Mouse (Mus musculus): Measurements from ENCODE around the gene Dppa2.
"Not testable (repeated sequence)": the region's sequence is repeated elsewhere in the genome, so short reads cannot be mapped to it uniquely, and the experiment has no call there.

Dppa2 gene

DNA sequence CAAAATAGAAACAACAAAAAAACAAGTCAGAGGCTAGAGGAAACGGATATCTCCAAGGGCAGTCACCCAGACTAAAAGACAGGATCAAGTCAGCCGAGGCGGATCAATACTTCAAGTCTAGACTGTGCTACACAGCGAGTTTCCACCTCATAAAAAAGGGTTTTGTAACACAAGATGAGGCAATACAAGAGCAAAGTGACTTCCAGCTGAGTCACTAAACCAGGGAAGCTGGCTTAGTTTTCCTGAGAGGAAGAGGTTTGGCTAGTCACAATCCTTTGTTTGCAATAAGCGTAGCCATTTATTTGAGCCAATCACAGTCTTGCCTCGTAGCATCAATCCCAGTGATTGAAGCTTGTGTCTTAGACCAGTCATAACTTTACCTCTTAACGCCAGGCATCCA is at the start of gene Dppa2:
Gene Dppa2, plus strand, starts transcription at position 400 of the 400 bp plus-strand sequence.
- DNase-seq (ENCODE audit: low read depth, low spot score): no peak

- no peak for DNase-seq (ENCODE audit: low read depth, low spot score)
These were observed 49.1 kb upstream of the Dppa2 start for GRCm38 (mm10) chr16:48254584-48254983.

- DNase-seq (ENCODE audit: low read depth, low spot score): no peak
These were observed 44.2 kb upstream of the Dppa2 start for GRCm38 (mm10) chr16:48259519-48259918.

DNA sequence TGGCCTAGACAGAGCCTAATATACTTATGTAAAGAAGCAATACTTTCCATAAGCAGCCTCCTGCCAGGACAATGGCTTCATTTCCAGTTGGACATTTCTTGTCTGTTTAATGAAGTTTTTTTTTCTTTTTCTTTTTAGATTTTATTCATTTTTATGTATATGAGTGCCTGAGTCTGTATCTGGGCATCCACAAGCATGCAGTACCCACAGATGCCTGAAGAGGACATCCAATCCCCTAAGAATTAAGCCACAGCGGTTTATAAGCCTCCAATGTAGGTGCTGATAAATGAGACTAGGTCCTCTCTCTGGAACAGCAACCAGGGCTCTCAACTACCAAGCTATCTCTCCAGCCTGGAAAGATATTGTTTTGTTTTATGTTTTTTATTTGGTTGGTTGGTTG is 40.8 kb upstream of the Dppa2 start:
- DNase-seq (ENCODE audit: low read depth, low spot score): no peak

DNA sequence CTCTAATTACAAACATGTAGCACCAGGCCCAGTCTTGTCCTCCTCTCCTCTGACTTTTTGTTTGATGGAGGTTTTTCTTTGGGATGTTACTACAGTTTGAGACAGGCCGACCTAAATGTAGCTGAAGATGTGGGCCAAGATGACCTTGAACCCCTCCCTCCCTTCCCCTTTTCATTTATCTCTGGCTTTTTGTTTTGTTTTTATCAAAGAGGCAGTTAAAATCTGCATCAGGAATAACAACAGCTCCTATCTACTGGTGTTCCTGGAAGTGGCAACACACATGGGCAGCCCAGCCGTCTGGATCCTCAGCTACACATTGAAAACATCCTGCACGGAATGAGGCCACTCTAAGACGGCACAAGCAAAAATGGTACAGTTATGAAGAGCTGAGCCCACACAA is 37.9 kb upstream of the Dppa2 start:
- DNase-seq (ENCODE audit: low read depth, low spot score): no peak

DNA sequence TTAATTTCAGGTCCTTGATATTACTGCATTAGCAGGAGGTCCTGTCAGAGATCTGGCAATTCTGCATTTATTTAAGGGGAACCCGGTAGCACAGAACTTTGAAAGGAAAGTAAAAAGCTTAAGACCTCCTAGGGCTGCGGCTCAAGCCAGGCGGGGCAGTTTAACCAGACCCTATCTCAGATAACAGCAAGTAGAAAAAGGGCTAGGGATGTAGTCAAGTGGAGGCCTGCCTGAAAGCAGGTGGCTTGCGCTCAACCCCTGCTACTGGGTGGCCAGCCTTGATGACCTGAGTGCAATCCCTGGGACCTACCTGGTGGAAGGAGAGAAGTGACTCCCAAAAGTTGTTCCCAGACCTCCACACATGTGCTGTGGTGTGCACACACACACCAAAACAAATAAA is 26.8 kb upstream of the Dppa2 start:
- DNase-seq (ENCODE audit: low read depth, low spot score): no peak

DNA sequence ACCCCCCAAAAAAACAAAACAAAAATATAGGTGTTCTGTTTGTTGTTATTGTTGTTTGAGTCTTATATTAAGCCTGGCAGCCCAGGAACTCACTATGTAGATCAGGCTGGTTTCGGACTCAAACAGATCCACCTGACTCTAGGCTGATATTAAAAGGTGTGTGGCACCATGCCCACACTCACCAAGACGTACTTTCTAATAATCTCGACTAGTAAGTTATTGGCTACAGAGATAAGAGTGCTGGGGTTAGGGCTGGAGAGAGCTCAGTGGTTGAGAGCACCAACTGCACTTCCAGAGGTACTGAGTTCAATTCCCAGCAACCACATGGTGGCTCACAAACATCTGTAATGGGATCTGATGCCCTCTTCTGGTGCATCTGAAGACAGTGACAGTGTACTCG is 22.8 kb upstream of the Dppa2 start:
- DNase-seq (ENCODE audit: low read depth, low spot score): no peak

GRCm38 (mm10) chr16:48282801-48283200 is 20.9 kb upstream of the Dppa2 start:
- no peak for DNase-seq (ENCODE audit: low read depth, low spot score)

DNA sequence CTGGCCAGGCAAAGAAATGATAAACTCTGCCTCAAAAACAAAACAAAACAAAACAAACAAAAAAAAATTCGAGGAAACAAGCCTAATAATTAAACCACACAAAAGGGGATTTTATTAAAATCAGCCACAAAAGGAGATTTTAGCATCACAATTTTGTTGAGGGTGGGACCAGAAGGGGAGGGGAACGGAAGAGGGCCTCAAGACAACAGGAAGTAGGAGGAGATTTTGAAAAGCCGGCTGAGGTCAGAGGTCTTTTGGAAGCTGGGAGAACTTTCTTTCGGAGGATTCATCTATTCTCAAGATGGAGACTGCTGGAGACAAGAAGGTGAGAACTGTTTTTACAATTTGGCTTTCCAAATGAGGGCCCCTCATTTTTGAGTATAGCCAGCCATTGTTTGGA is 20.2 kb upstream of the Dppa2 start, which contains the start of gene Dppa4:
Gene Dppa4, plus strand, starts transcription at position 217 of the 400 bp plus-strand sequence.
- no peak for DNase-seq (ENCODE audit: low read depth, low spot score)

GRCm38 (mm10) chr16:48285517-48285916 is 18.2 kb upstream of the Dppa2 start:
- DNase-seq (ENCODE audit: low read depth, low spot score): no peak

- no peak for DNase-seq (ENCODE audit: low read depth, low spot score)
These were observed 6.1 kb upstream of the Dppa2 start for GRCm38 (mm10) chr16:48297384-48298136.

GRCm38 (mm10) chr16:48299884-48300283 is 3.8 kb upstream of the Dppa2 start:
- DNase-seq (ENCODE audit: low read depth, low spot score): no peak

DNA sequence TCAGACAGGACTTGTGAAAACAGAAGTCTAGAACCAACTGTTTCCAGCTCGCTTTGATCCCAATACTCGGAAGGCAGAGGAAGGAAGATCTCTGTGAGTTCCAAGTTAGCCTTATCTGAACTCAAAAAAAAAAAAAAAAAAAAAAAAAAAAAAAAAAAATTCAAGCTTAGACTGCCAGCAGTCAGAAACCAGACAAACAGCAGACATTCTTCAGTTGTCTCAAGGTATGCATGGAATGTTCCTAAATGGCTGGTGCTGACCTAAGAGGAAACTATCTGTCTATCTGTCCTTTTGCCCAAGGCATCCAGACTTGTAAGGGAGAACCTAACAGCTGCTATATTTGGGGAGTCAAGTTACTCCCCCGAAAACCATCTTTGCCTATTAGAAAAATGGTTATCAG is 275 bp downstream of the Dppa2 start:
- DNase-seq (ENCODE audit: low read depth, low spot score): peak; percentile 12

- not testable (repeated sequence) for DNase-seq (ENCODE audit: low read depth, low spot score)
These were observed 5.2 kb downstream of the Dppa2 start for GRCm38 (mm10) chr16:48308916-48309315.

- no peak for DNase-seq (ENCODE audit: low read depth, low spot score)
These were observed 6.4 kb downstream of the Dppa2 start for GRCm38 (mm10) chr16:48309912-48310630.

- no peak for DNase-seq (ENCODE audit: low read depth, low spot score)
These were observed 11.6 kb downstream of the Dppa2 start for GRCm38 (mm10) chr16:48315294-48315693.

DNA sequence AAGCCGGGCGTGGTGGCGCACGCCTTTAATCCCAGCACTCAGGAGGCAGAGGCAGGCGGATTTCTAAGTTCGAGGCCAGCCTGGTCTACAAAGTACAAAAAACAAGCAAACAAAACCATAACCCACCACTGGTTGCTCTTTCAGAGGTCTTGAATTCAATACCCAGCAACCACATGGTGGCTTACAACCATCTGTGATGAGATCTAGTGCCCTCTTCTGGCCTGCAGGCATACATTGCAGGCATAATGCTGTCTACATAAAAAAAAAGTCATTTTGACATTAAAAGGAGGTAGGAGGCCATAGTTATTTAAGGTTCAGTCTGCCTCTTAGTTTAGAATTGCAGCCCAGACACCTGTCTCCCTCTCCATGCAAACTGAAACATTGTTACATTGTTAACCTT is 17.1 kb downstream of the Dppa2 start:
- DNase-seq (ENCODE audit: low read depth, low spot score): no peak

- DNase-seq (ENCODE audit: low read depth, low spot score): no peak
These were observed 19.4 kb downstream of the Dppa2 start for GRCm38 (mm10) chr16:48323133-48323532.

- DNase-seq (ENCODE audit: low read depth, low spot score): no peak
These were observed 20.1 kb downstream of the Dppa2 start for GRCm38 (mm10) chr16:48323602-48324345.

DNA sequence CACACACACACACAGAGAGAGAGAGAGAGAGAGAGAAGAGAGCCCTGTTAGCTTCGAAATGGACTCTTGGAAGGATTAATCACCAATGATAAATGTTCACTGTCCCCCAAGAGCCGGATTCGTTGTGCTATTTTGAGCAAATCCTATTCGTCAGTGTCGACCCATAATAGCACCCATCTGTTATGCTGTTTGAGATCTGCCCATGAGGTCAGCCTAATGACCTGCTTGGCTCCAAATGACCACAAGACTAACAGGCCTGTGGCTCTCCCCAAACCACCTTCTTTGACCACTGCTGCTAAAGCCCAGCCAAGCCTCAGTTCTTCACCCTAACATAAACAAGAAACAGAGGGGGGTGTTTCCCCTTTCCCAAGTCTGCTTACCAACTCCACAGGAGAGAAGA is 23.2 kb downstream of the Dppa2 start:
- DNase-seq (ENCODE audit: low read depth, low spot score): peak; percentile 45

DNA sequence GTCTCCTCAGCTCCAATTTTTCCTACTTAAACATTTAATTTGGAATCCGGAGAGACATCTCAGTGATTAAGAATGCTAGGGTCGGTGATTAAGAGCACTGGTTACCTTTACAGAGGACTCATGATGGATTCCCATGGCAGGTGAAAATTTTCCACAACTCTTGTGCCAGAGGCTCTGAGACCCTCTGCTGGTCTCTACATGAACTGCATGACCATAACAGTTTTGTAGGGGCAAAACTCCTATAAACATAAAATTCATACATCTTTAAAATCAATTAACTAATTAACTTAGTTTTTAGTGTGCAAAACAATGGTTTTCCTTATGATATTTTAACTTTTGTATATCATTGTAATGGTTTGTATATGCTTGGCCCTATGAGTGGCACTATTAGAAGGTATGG is 24.7 kb downstream of the Dppa2 start:
- no peak for DNase-seq (ENCODE audit: low read depth, low spot score)

DNA sequence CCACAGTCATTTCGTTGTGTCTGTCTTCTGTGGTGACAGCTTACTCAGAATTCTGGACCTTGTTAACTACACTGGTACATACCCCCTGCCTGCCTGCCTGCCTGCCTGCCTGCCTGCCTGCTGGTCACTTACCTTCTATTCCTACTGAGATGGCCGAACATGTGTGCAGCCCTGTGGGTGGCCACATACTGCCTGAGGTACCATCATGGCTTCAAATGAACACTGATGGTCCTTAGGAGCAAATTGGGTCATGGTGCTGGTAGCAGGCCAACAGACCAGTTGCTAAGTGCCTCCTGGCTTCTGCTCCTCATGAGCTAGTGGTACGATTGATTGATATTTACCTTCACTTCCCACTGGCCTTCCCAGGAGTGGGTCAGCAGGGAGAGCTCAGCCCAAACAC is 28.1 kb downstream of the Dppa2 start:
- DNase-seq (ENCODE audit: low read depth, low spot score): no peak
